Mouse (Mus musculus) gastrocnemius, postnatal 25 days (tissue): ENCODE measurements around the gene Pde1b. TPM values are rescaled to one million over a fixed set of nuclear protein-coding genes. Genes with fewer than 3 reads are reported as not detected.

Experiments
- DNase-seq: peaks from one replicate; pipeline ENCODE4 v3.0.0; 2022
- total RNA-seq, 2 experiments: library from RNA; stranded (reverse); gene quantifications; 1 replicate in 1 of 2; 2 replicates in 1 of 2; pipeline ENCODE4 v1.2.3; 2021

Gene Pde1b
- total RNA-seq, 2 experiments from 2014 or later = 0.54 to 0.64 TPM

DNA sequence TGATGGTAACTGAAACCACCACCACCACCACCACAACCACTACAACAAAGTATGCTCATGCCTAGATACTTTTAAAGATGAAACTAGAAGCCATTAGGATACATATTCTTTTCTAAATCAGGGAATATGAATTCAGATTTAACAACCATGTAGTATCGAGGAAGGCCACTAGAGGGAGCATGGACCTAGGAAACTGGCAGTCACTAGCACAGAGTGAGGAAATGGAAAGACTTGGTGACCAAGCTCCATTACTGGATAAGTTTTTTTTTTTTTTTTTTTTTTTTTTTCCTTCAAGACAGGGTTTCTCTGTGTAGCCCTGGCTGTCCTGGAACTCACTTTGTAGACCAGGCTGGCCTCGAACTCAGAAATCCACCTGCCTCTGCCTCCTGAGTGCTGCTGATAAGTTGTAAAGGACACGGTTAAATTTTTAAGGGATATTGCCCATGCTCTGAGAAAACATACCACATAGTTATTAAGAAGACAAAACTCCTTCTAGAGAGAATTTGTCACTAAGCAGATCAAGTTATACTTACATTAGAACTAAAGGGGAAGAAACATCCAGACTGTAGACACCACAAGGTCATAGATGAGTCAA is 49.4 kb downstream of the Pde1b start:
- DNase-seq = no peak

DNA sequence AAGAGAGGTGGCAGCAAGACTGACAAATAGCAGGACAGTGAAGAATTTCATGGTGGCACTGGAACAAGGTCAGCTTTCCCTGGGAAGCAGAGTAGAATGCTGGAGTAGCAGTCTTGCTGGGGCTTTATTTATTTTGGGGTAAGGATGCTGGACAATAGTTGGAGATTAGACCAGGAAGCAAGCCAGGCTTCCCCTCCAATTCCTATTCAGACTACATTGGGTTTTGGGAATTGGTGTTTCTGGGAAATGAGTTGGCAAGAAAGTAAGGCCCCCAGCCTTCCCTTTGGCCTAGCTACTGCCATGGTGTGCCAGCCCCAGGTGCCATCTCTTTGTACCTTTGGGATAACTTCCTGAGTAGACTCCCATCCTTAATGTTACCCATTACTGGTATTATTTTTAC is 62.1 kb downstream of the Pde1b start, which contains the start of gene Glycam1:
Glycam1 (minus strand) TSS at position 101 of the 400 bp plus-strand sequence.
- no peak for DNase-seq

Other genes starting within 250 kb of the Pde1b start
- not detected for gene Nfe2, start 244.6 kb upstream of the Pde1b start, total RNA-seq
- 10 to 100 TPM; 31.4 to 32.3 TPM for gene Copz1, start 230.3 kb upstream of the Pde1b start, total RNA-seq
- gene Gpr84, start 192.4 kb upstream of the Pde1b start, total RNA-seq = not detected
- gene Zfp385a, start 162.9 kb upstream of the Pde1b start, total RNA-seq = 10 to 100 TPM; 17.0 to 77.5 TPM
- 10 to 100 TPM in 1 of 2 experiments, 1 to 10 TPM in 1; 9.5 to 15.2 TPM for gene Itga5, start 136.3 kb upstream of the Pde1b start, total RNA-seq
- not detected for gene Gtsf1, start 72.6 kb upstream of the Pde1b start, total RNA-seq
- gene Gtsf2, start 54.6 kb upstream of the Pde1b start, total RNA-seq = not detected
- gene Nckap1l, start 49.2 kb upstream of the Pde1b start, total RNA-seq = 1 to 10 TPM; 1.2 to 1.3 TPM
- gene Ppp1r1a, start 35.0 kb downstream of the Pde1b start, total RNA-seq = 10 to 100 TPM; 85.7 to 90.4 TPM
- not detected for gene Glycam1, start 62.0 kb downstream of the Pde1b start, total RNA-seq